ENCODE assay signal across 16 mouse cellular contexts in the genomic region with DNA sequence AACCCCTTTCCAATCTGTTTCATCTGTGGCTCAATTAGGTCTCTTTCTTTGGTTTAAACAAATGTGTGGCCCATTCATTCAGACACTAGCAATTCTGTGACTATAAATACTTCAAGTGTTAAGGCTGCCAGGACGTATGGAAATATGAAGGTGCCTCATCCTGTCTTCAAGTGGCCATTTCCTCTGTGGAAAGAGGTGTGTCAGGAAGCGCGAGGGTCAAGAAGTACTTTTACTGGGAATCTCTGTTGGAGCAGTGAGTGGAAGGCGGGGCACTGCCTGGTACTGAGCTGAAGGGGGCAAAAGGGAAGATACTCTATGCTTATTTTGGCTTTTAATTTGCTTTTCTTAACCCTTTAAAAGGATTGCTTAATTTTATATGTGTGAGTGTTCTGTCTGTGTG.
DNase-seq lines count a peak whose midpoint lies in the region; ATAC-seq lines count a peak whose summit lies in the region.
"Had no signal": no experiment of that assay in that cellular context is flagged by ENCODE, and none has a peak within 500 bp of the region (broad histone marks: within the 10 kb centered on the region; RNA-seq: fewer than 3 reads in every experiment).

No protein-coding gene starts in this region.

- no peak overlapping the region for H3K27ac ChIP-seq in forebrain, embryonic 14.5 days (ENCODE audit: low read depth, low read length)
- no peak overlapping the region for H3K27ac ChIP-seq in forebrain, embryonic 12.5 days
- peak overlapping the region; percentile 53; the same call in 1 of the 2 replicates for H3K27ac ChIP-seq in hindbrain, embryonic 13.5 days
- H3K27ac ChIP-seq in hindbrain, embryonic 16.5 days (ENCODE audit: low read depth, low read length): no peak overlapping the region
- H3K27ac ChIP-seq in embryonic facial prominence, embryonic 15.5 days (replicated peaks): no peak overlapping the region

- 62% methylated on average over 4 of the region's 4 CpGs for WGBS in forebrain, embryonic 14.5 days
- 66% methylated on average over 4 of the region's 4 CpGs for WGBS in forebrain, embryonic 12.5 days
- WGBS in hindbrain, embryonic 13.5 days: 81% methylated on average over 4 of the region's 4 CpGs
- WGBS in hindbrain, embryonic 16.5 days: 75% methylated on average over 4 of the region's 4 CpGs
- 62% methylated on average over 4 of the region's 4 CpGs for WGBS in embryonic facial prominence, embryonic 15.5 days

- H3K4me3 ChIP-seq in forebrain, embryonic 14.5 days (ENCODE audit: low read depth, low read length): no peak overlapping the region
- no peak overlapping the region for H3K4me3 ChIP-seq in forebrain, embryonic 12.5 days (replicated peaks)
- no peak overlapping the region for H3K4me3 ChIP-seq in hindbrain, embryonic 13.5 days
- H3K4me3 ChIP-seq in hindbrain, embryonic 16.5 days (ENCODE audit: low read length): no peak overlapping the region
- H3K4me3 ChIP-seq in embryonic facial prominence, embryonic 15.5 days (replicated peaks): no peak overlapping the region

- intact Hi-C loops in left cerebral cortex, postnatal 36 days (cut with DNase I): no loop called here

- ATAC-seq in forebrain, embryonic 14.5 days: peak; percentile 25; the same call in 1 of the 2 replicates
- ATAC-seq in forebrain, embryonic 12.5 days (ENCODE audit: low FRiP score): no peak
- no peak for ATAC-seq in hindbrain, embryonic 13.5 days (ENCODE audit: low FRiP score)
- ATAC-seq in hindbrain, embryonic 16.5 days: no peak
- ATAC-seq in embryonic facial prominence, embryonic 15.5 days (ENCODE audit: insufficient number of reproducible peaks, low FRiP score, low TSS enrichment, low read depth): no peak
- ATAC-seq: liver, postnatal 0 days had no signal

- H3K9ac ChIP-seq in forebrain, embryonic 14.5 days (ENCODE audit: low read length): no peak overlapping the region
- no peak overlapping the region for H3K9ac ChIP-seq in forebrain, embryonic 12.5 days
- H3K9ac ChIP-seq in hindbrain, embryonic 13.5 days: no peak overlapping the region
- no peak overlapping the region for H3K9ac ChIP-seq in hindbrain, embryonic 16.5 days (ENCODE audit: low read depth, low read length)
- no peak overlapping the region for H3K9ac ChIP-seq in embryonic facial prominence, embryonic 15.5 days
- H3K9ac ChIP-seq: liver, postnatal 0 days had no signal

- H3K9me3 ChIP-seq in forebrain, embryonic 14.5 days (replicated peaks; ENCODE audit: control insufficient read depth, low read length): no peaks in the 10 kb centered on the region
- H3K9me3 ChIP-seq in forebrain, embryonic 12.5 days: no peaks in the 10 kb centered on the region
- H3K9me3 ChIP-seq in hindbrain, embryonic 13.5 days: no peaks in the 10 kb centered on the region
- H3K9me3 ChIP-seq in hindbrain, embryonic 16.5 days (ENCODE audit: control insufficient read depth, low read length): no peaks in the 10 kb centered on the region
- no peaks in the 10 kb centered on the region for H3K9me3 ChIP-seq in embryonic facial prominence, embryonic 15.5 days (replicated peaks)

- peaks cover 22% of the 10 kb centered on the region for H3K4me1 ChIP-seq in forebrain, embryonic 14.5 days (ENCODE audit: control insufficient read depth, insufficient read depth, low read length)
- H3K4me1 ChIP-seq in forebrain, embryonic 12.5 days: peaks cover 29% of the 10 kb centered on the region
- peaks cover 30% of the 10 kb centered on the region for H3K4me1 ChIP-seq in hindbrain, embryonic 13.5 days (replicated peaks)
- H3K4me1 ChIP-seq in hindbrain, embryonic 16.5 days (ENCODE audit: control insufficient read depth, insufficient read depth, low read depth, low read length): peaks cover 8% of the 10 kb centered on the region
- H3K4me1 ChIP-seq in embryonic facial prominence, embryonic 15.5 days: peaks cover 14% of the 10 kb centered on the region

- peak overlapping the region; percentile 12; the same call in 1 of the 2 replicates for H3K4me2 ChIP-seq in forebrain, embryonic 14.5 days (ENCODE audit: low read length)
- no peak overlapping the region for H3K4me2 ChIP-seq in forebrain, embryonic 12.5 days
- no peak overlapping the region for H3K4me2 ChIP-seq in hindbrain, embryonic 13.5 days
- H3K4me2 ChIP-seq in hindbrain, embryonic 16.5 days (ENCODE audit: low read length): no peak overlapping the region
- 0 out of 2 replicates have a peak overlapping the region, but pooled peaks have one; percentile 10 for H3K4me2 ChIP-seq in embryonic facial prominence, embryonic 15.5 days (replicated peaks)

- no peak for DNase-seq in forebrain, embryonic 14.5 days (ENCODE audit: low spot score)
- DNase-seq in lung, postnatal 36 days: peak; percentile 56
- DNase-seq in right cerebral cortex, adult 18-20 months: no peak
- no peak for DNase-seq in left cerebral cortex, postnatal 36 days (ENCODE audit: low spot score in 2 of 2)
- DNase-seq: adrenal gland, adult 2 months; cerebellum, adult 9-10 months; heart, postnatal 10 days; kidney, adult 18-20 months; kidney, postnatal 36 days; liver, postnatal 0 days; right cerebral cortex, postnatal 25 days; thymus, adult 18-20 months had no signal

- H3K36me3 ChIP-seq in forebrain, embryonic 14.5 days (ENCODE audit: control insufficient read depth, insufficient read depth, low read length): no peaks in the 10 kb centered on the region
- H3K36me3 ChIP-seq in forebrain, embryonic 12.5 days (replicated peaks): no peaks in the 10 kb centered on the region
- H3K36me3 ChIP-seq in hindbrain, embryonic 13.5 days: peaks cover 2% of the 10 kb centered on the region; the same call in 1 of the 2 replicates
- H3K36me3 ChIP-seq in hindbrain, embryonic 16.5 days (ENCODE audit: control insufficient read depth, insufficient read depth, low read length): no peaks in the 10 kb centered on the region
- no peaks in the 10 kb centered on the region for H3K36me3 ChIP-seq in embryonic facial prominence, embryonic 15.5 days

- H3K27me3 ChIP-seq in forebrain, embryonic 14.5 days (replicated peaks; ENCODE audit: control insufficient read depth, insufficient read depth, low read length): no peaks in the 10 kb centered on the region
- H3K27me3 ChIP-seq in forebrain, embryonic 12.5 days: peaks cover 10% of the 10 kb centered on the region; the same call in 1 of the 2 replicates
- 0 out of 2 replicates have a peak, but pooled peaks cover 4% of the 10 kb centered on the region for H3K27me3 ChIP-seq in hindbrain, embryonic 13.5 days
- no peaks in the 10 kb centered on the region for H3K27me3 ChIP-seq in hindbrain, embryonic 16.5 days (replicated peaks; ENCODE audit: control insufficient read depth, insufficient read depth, low read length)
- H3K27me3 ChIP-seq in embryonic facial prominence, embryonic 15.5 days: no peaks in the 10 kb centered on the region

Comparison
In these comparisons a context has a peak if more than half of its experiments do, and no peak if none do; other contexts are left out.
1. H3K4me2 ChIP-seq: peak in forebrain, embryonic 14.5 days (single experiment) and embryonic facial prominence, embryonic 15.5 days (single experiment); none in forebrain, embryonic 12.5 days (single experiment), hindbrain, embryonic 13.5 days (single experiment) and hindbrain, embryonic 16.5 days (single experiment).